Mouse (Mus musculus) erythroblast, embryonic 14.5 days (primary cell): ENCODE results near the gene Sept1. TPM values are rescaled to one million over a fixed set of nuclear protein-coding genes. Genes with fewer than 3 reads are reported as not detected.

Experiments
- H3K27me3 ChIP-seq: 2 replicates; pipeline ENCODE4 v1.6.1; 2012; ENCODE audit warnings: inconsistent platforms; ENCODE audit not compliant: control insufficient read depth
- H3K36me3 ChIP-seq: 2 replicates; pipeline ENCODE4 v1.6.1; 2012; ENCODE audit warnings: mild to moderate bottlenecking, inconsistent platforms; ENCODE audit not compliant: control insufficient read depth
- H3K4me1 ChIP-seq: 2 replicates; pipeline ENCODE4 v1.6.1; 2012; ENCODE audit warnings: inconsistent platforms; ENCODE audit not compliant: control insufficient read depth
- H3K4me3 ChIP-seq: replicated peaks from 2 replicates; pipeline ENCODE3; 2012; ENCODE audit warnings: moderate library complexity, mild to moderate bottlenecking, inconsistent platforms
- H3K9me3 ChIP-seq: 2 replicates; pipeline ENCODE4 v1.6.1; 2012; ENCODE audit warnings: low read length, inconsistent platforms, mixed read lengths; ENCODE audit not compliant: control insufficient read depth
- GATA1 ChIP-seq: IDR thresholded peaks from 2 replicates; pipeline ENCODE4 v1.6.1; 2012; ENCODE audit warnings: low read length, inconsistent platforms, mixed read lengths
- TAL1 ChIP-seq: IDR thresholded peaks from 3 replicates; pipeline ENCODE4 v1.6.1; 2012; ENCODE audit warnings: low read length, inconsistent platforms, mixed read lengths
- polyA plus RNA-seq: library from polyadenylated mRNA; stranded (reverse); fragments of >175 nt; gene quantifications from 2 replicates; pipeline ENCODE4 v1.2.3, GENCODE M21; 2012

Sept1 gene
- polyA plus RNA-seq, 1 experiment, result 36.2 TPM

- Histone ChIP-seq H3K4me1 (peaks cover 36% of the 10 kb centered on the region), H3K9me3 (peaks cover 9% of the 10 kb centered on the region), H3K27me3 (no peaks in the 10 kb centered on the region), H3K4me3 (no peak overlapping the region), H3K36me3 (peaks cover 45% of the 10 kb centered on the region)
- TF ChIP-seq TAL1, result no peak
Observed at GRCm38 (mm10) chr7:127271093-127271492, 38.2 kb upstream of the Sept1 start.

GRCm38 (mm10) chr7:127270666-127271065 is 37.7 kb upstream of the Sept1 start:
- Histone ChIP-seq H3K27me3 (no peaks in the 10 kb centered on the region), H3K9me3 (peaks cover 9% of the 10 kb centered on the region), H3K36me3 (peaks cover 45% of the 10 kb centered on the region), H3K4me3 (no peak overlapping the region), H3K4me1 (peaks cover 36% of the 10 kb centered on the region)
- TF ChIP-seq TAL1 (no peak), GATA1 (no peak)

GRCm38 (mm10) chr7:127270256-127270655 is 37.3 kb upstream of the Sept1 start:
- H3K4me1 ChIP-seq, result peaks cover 34% of the 10 kb centered on the region
- TF ChIP-seq TAL1, result no peak
- peaks cover 9% of the 10 kb centered on the region for H3K9me3 ChIP-seq
- H3K4me3 ChIP-seq, result no peak overlapping the region
- peaks cover 45% of the 10 kb centered on the region for H3K36me3 ChIP-seq
- H3K27me3 ChIP-seq, result no peaks in the 10 kb centered on the region

- Histone ChIP-seq H3K9me3 (peaks cover 3% of the 10 kb centered on the region), H3K4me3 (no peak overlapping the region), H3K27me3 (no peaks in the 10 kb centered on the region), H3K36me3 (peaks cover 5% of the 10 kb centered on the region), H3K4me1 (peaks cover 46% of the 10 kb centered on the region)
- no peak for TF ChIP-seq GATA1
- TF ChIP-seq TAL1, result no peak
Observed at GRCm38 (mm10) chr7:127263526-127263925, 30.6 kb upstream of the Sept1 start.

GRCm38 (mm10) chr7:127262218-127262961 is 29.5 kb upstream of the Sept1 start:
- no peaks in the 10 kb centered on the region for H3K9me3 ChIP-seq
- no peaks in the 10 kb centered on the region for H3K27me3 ChIP-seq
- TF ChIP-seq GATA1, result no peak
- TF ChIP-seq TAL1, result no peak
- H3K4me1 ChIP-seq, result peaks cover 54% of the 10 kb centered on the region
- H3K36me3 ChIP-seq, result peaks cover 11% of the 10 kb centered on the region
- H3K4me3 ChIP-seq, result no peak overlapping the region

- H3K4me3 ChIP-seq, result peak within 1 kb of the TSS; percentile 77
- H3K4me1 ChIP-seq, result peaks cover 68% of the 10 kb centered on the region
- H3K9me3 ChIP-seq, result peaks cover 2% of the 10 kb centered on the region; the same call in 1 of the 2 replicates
- H3K36me3 ChIP-seq, result peaks cover 29% of the 10 kb centered on the region
- TF ChIP-seq TAL1 (no peak), GATA1 (no peak)
- H3K27me3 ChIP-seq, result no peaks in the 10 kb centered on the region
Observed at GRCm38 (mm10) chr7:127260309-127261111, 27.6 kb upstream of the Sept1 start, which contains the start of gene Dctpp1. TSS of gene Dctpp1 (minus strand) at chr7:127260709.

- TF ChIP-seq TAL1 (no peak), GATA1 (no peak)
- Histone ChIP-seq H3K4me1 (peaks cover 80% of the 10 kb centered on the region), H3K4me3 (peak overlapping the region; percentile 77), H3K36me3 (peaks cover 30% of the 10 kb centered on the region), H3K9me3 (peaks cover 2% of the 10 kb centered on the region; the same call in 1 of the 2 replicates), H3K27me3 (no peaks in the 10 kb centered on the region)
Observed at GRCm38 (mm10) chr7:127259186-127259905, 26.4 kb upstream of the Sept1 start.

- Histone ChIP-seq H3K36me3 (peaks cover 30% of the 10 kb centered on the region), H3K4me3 (no peak overlapping the region), H3K9me3 (peaks cover 2% of the 10 kb centered on the region; the same call in 1 of the 2 replicates), H3K27me3 (no peaks in the 10 kb centered on the region), H3K4me1 (peaks cover 79% of the 10 kb centered on the region)
- TF ChIP-seq TAL1, result no peak
- TF ChIP-seq GATA1, result no peak
Observed at GRCm38 (mm10) chr7:127256518-127256917, 23.6 kb upstream of the Sept1 start.

- peaks cover 30% of the 10 kb centered on the region for H3K36me3 ChIP-seq
- no peak overlapping the region for H3K4me3 ChIP-seq
- H3K27me3 ChIP-seq, result no peaks in the 10 kb centered on the region
- no peak for TF ChIP-seq GATA1
- TF ChIP-seq TAL1, result no peak
- peaks cover 74% of the 10 kb centered on the region for H3K4me1 ChIP-seq
- peaks cover 2% of the 10 kb centered on the region; the same call in 1 of the 2 replicates for H3K9me3 ChIP-seq
Observed at GRCm38 (mm10) chr7:127255965-127256364, 23.0 kb upstream of the Sept1 start.
